Mouse (Mus musculus) lung, embryonic 16.5 days (tissue): ENCODE measurements around the gene Epo. TPM values are rescaled to one million over a fixed set of nuclear protein-coding genes. Genes with fewer than 3 reads are reported as not detected.
A peak's percentile ranks its signal among the peaks of the same experiment; 100 is the strongest.

ENCODE experiments used
- ATAC-seq: fragments of 200-750 bp; cut with Nextera tagmentation; 2 replicates; pipeline ENCODE4 v1.8.0; 2017; ENCODE audit warnings: low read depth, mild to moderate bottlenecking, moderate library complexity
- H3K27ac ChIP-seq: fragments of 300-500 bp; sonication (generic); 2 replicates; pipeline ENCODE4 v1.5.1; 2014; ENCODE audit warnings: mild to moderate bottlenecking, control low read depth, low read length
- H3K27me3 ChIP-seq: fragments of 300-500 bp; sonication (generic); 2 replicates; pipeline ENCODE4 v1.6.1; 2014; ENCODE audit warnings: low read depth, low read length, mixed read lengths; ENCODE audit not compliant: control insufficient read depth, insufficient read depth
- H3K36me3 ChIP-seq: fragments of 300-500 bp; sonication (generic); 2 replicates; pipeline ENCODE4 v1.6.1; 2014; ENCODE audit warnings: low read length; ENCODE audit not compliant: control insufficient read depth, insufficient read depth
- H3K4me1 ChIP-seq: fragments of 300-500 bp; sonication (generic); replicated peaks from 2 replicates; pipeline ENCODE4 v1.6.1; 2014; ENCODE audit warnings: low read length, mixed read lengths; ENCODE audit not compliant: control insufficient read depth, insufficient read depth
- H3K4me2 ChIP-seq: fragments of 300-500 bp; sonication (generic); 2 replicates; pipeline ENCODE4 v1.6.1; 2014; ENCODE audit warnings: low read depth, low read length, control low read depth
- H3K4me3 ChIP-seq: fragments of 300-500 bp; sonication (generic); 2 replicates; pipeline ENCODE4 v1.5.1; 2014; ENCODE audit warnings: mild to moderate bottlenecking, low read length, control low read depth
- H3K9ac ChIP-seq: fragments of 300-500 bp; sonication (generic); 2 replicates; pipeline ENCODE4 v1.6.1; 2014; ENCODE audit warnings: low read length, control low read depth
- H3K9me3 ChIP-seq: fragments of 300-500 bp; sonication (generic); 2 replicates; pipeline ENCODE4 v1.6.1; 2016; ENCODE audit warnings: low read length; ENCODE audit not compliant: control insufficient read depth
- WGBS: fragments of 180-500 bp; shearing (Covaris S2); extraction: QIAGEN DNeasy Blood & Tissue Kit; methylation state at CpG from one replicate; pipeline ENCODE4 v1.1.7; 2014; 5-methylcytosine and 5-hydroxymethylcytosine counted together
- polyA plus RNA-seq: library from polyadenylated mRNA; unstranded; fragments of >200 nt; fragmentation: Nextera tagmentation; extraction: Ambion mirVana; gene quantifications from 2 replicates; pipeline ENCODE4 v1.2.1, GENCODE M21; 2015

Gene Epo
- polyA plus RNA-seq, 1 experiment from 2014 or later, result 0.98 TPM

DNA sequence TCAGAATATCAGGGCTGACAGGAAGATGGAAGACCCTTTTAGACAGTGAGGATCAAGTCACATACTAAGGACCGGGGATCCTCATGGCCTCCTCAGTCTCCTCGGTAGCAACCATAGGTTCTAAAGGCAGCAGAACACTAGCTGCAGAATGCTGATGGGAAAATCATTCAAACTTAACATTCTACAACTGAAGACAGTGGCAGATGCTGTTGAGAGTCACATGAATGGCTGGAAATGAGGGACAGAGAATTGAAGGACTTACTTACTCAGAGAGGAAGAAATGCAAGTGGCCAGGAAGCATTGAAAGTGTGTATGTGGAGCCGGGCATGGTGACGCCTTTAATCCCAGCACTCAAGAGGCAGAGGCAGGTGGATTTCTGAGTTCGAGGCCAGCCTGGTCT is 56.1 kb downstream of the Epo start, which contains the start of gene Zan:
Gene Zan, minus strand, starts transcription at position 101 of the 400 bp plus-strand sequence.
- Histone ChIP-seq H3K9ac (no peak within 1 kb of the TSS), H3K36me3 (no peaks in the 10 kb centered on the region), H3K27me3 (no peaks in the 10 kb centered on the region), H3K27ac (no peak within 1 kb of the TSS), H3K4me3 (no peak within 1 kb of the TSS), H3K9me3 (no peaks in the 10 kb centered on the region), H3K4me1 (peaks cover 7% of the 10 kb centered on the region), H3K4me2 (no peak within 1 kb of the TSS)
- WGBS, result 76% methylated on average over 5 of the region's 5 CpGs
- ATAC-seq, result no peak

DNA sequence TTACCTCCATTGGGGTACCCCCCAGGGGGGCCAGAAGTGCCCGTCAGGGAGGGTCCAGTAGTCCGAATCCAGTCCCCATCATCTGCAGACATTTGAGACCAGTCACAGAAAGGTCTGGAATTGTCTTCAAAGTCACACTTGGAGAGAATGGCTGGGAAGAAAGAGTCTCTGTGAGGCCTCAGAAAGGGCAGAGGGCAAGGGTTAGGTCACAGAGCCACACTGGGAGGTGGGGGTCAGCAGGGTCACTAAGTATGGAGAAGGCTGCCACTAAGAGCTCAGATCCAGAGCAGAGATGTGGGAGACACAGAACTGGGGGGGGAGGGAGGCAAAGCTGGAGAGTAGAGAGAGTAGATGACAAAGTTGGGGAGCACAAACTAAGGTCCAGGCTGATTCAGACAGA is 58.7 kb downstream of the Epo start:
- Histone ChIP-seq H3K4me3 (no peak overlapping the region), H3K27me3 (no peaks in the 10 kb centered on the region), H3K27ac (no peak overlapping the region), H3K9me3 (no peaks in the 10 kb centered on the region), H3K36me3 (no peaks in the 10 kb centered on the region), H3K4me1 (peaks cover 8% of the 10 kb centered on the region), H3K4me2 (no peak overlapping the region), H3K9ac (no peak overlapping the region)
- 52% methylated on average over 2 of the region's 2 CpGs for WGBS
- ATAC-seq, result no peak

DNA sequence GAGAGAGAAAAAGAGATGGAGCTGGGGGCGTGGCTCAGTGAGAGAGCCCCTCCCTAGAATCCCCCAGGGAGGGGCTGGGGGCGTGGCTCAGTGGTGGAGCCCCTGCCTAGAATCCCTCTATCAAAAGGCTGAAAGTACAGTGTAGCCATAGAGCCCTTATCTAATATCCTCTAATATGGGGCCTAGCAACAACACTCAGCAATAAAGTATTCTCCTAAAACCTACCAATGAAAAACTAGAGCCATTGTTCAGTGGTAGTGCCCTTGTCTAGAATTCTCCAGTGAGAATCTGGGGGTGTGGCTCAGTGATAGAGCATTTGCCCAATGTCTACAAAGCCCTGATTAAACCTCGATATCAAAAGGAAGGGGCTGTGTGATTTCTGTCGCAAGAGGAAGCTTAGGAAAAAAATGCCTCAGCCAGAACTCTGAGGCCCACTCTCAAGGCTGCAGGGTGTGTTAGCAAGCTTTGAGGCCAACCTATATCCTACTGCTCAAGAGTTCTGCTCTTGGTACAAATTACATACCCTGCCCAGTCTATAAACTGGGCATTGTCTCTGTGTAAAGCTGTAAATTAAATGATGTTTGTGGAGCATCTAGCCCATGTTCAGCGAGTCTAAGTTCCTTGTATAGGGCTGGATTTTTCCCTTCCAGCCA is 60.7 kb downstream of the Epo start:
- H3K4me1 ChIP-seq, result peaks cover 8% of the 10 kb centered on the region
- no peaks in the 10 kb centered on the region for H3K9me3 ChIP-seq
- H3K27ac ChIP-seq, result peak overlapping the region; percentile 73
- WGBS, result 42% methylated on average over 5 of the region's 5 CpGs
- H3K36me3 ChIP-seq, result no peaks in the 10 kb centered on the region
- H3K9ac ChIP-seq, result no peak overlapping the region
- ATAC-seq, result peak; percentile 72
- H3K4me3 ChIP-seq, result no peak overlapping the region
- no peak overlapping the region for H3K4me2 ChIP-seq
- H3K27me3 ChIP-seq, result no peaks in the 10 kb centered on the region

- Histone ChIP-seq H3K9ac (no peak overlapping the region), H3K4me3 (no peak overlapping the region), H3K27ac (no peak overlapping the region), H3K4me2 (no peak overlapping the region), H3K27me3 (no peaks in the 10 kb centered on the region), H3K9me3 (0 out of 2 replicates have a peak, but pooled peaks cover 2% of the 10 kb centered on the region), H3K36me3 (no peaks in the 10 kb centered on the region), H3K4me1 (peaks cover 3% of the 10 kb centered on the region; the same call in 1 of the 2 replicates)
- no peak for ATAC-seq
- 89% methylated on average over 6 of the region's 6 CpGs for WGBS
These were observed 66.1 kb downstream of the Epo start for GRCm38 (mm10) chr5:137466946-137467345.

GRCm38 (mm10) chr5:137465049-137465448 is 68.0 kb downstream of the Epo start:
- ATAC-seq, result no peak
- Histone ChIP-seq H3K36me3 (no peaks in the 10 kb centered on the region), H3K27ac (no peak overlapping the region), H3K27me3 (no peaks in the 10 kb centered on the region), H3K4me1 (no peaks in the 10 kb centered on the region), H3K9me3 (0 out of 2 replicates have a peak, but pooled peaks cover 2% of the 10 kb centered on the region), H3K4me2 (no peak overlapping the region), H3K4me3 (no peak overlapping the region), H3K9ac (no peak overlapping the region)
- WGBS, result 40% methylated on average over 3 of the region's 3 CpGs

DNA sequence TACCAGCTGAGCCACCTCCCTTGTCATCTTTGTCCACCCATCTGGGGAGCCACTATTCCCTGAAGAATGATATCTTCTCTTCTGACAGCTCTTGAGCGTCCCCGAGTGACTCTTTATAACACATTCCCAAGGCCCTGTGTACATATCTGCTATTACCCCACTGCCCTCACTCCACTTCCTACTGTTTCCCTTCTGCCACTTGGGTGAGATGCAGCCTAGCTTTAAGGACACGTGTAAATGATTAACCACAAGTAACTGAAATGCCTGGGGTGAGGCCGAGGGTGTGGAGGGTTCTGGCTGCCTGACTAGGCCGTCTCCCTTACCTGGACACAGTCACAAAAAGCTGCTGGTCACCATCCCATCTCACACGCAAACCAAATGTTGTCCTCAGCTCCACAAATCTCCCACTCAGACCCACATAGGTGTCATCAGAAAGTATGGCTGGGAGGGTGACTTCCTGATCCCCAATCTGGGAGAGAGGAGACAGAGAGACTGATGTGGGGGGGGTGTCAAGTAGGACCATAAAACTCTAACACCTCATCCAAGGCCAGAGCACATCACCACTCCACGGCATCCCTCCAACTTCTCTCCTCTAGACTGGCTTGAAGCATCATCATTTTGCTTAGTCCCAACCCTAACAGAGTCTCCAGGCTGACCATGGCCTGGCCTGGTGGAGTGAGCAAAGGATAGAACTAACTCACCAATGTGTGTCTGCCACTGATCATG is 77.0 kb downstream of the Epo start:
- Histone ChIP-seq H3K9ac (0 out of 2 replicates have a peak overlapping the region, but pooled peaks have one; percentile 4), H3K4me3 (no peak overlapping the region), H3K27ac (peak overlapping the region; percentile 86), H3K27me3 (no peaks in the 10 kb centered on the region), H3K36me3 (no peaks in the 10 kb centered on the region), H3K4me1 (peaks cover 5% of the 10 kb centered on the region), H3K4me2 (no peak overlapping the region), H3K9me3 (no peaks in the 10 kb centered on the region)
- ATAC-seq, result peak; percentile 94
- 48% methylated on average over 7 of the region's 7 CpGs for WGBS

DNA sequence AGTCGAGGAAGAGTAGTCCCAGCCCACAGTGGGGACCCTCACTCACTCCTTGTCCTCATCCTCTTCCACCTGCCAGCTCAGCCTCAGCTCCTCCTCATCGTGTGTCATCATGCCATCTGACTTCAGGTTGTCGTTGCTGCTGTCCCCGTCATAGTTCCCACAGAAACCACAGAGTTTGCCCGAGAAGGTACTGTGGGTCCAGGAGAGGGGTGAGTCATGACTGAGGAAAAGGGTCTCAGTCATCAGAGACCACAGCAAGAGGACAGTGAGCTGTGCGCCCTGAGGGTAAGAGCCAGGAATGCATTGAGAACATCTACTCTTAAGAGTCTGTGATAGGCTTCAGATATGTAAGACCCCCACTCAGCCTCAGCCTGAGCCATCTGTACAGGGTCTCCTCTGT is 77.8 kb downstream of the Epo start:
- Histone ChIP-seq H3K4me1 (peaks cover 5% of the 10 kb centered on the region), H3K27me3 (no peaks in the 10 kb centered on the region), H3K36me3 (no peaks in the 10 kb centered on the region), H3K9ac (no peak overlapping the region), H3K4me3 (no peak overlapping the region), H3K4me2 (no peak overlapping the region), H3K9me3 (no peaks in the 10 kb centered on the region), H3K27ac (peak overlapping the region; percentile 86)
- 57% methylated on average over 6 of the region's 6 CpGs for WGBS
- ATAC-seq, result no peak

- no peak for ATAC-seq
- H3K9me3 ChIP-seq, result no peaks in the 10 kb centered on the region
- no peaks in the 10 kb centered on the region for H3K36me3 ChIP-seq
- no peaks in the 10 kb centered on the region for H3K27me3 ChIP-seq
- no peak overlapping the region for H3K4me3 ChIP-seq
- H3K27ac ChIP-seq, result no peak overlapping the region
- no peak overlapping the region for H3K4me2 ChIP-seq
- H3K9ac ChIP-seq, result no peak overlapping the region
- H3K4me1 ChIP-seq, result peaks cover 3% of the 10 kb centered on the region; the same call in 1 of the 2 replicates
These were observed 87.5 kb downstream of the Epo start for GRCm38 (mm10) chr5:137445536-137445935.

DNA sequence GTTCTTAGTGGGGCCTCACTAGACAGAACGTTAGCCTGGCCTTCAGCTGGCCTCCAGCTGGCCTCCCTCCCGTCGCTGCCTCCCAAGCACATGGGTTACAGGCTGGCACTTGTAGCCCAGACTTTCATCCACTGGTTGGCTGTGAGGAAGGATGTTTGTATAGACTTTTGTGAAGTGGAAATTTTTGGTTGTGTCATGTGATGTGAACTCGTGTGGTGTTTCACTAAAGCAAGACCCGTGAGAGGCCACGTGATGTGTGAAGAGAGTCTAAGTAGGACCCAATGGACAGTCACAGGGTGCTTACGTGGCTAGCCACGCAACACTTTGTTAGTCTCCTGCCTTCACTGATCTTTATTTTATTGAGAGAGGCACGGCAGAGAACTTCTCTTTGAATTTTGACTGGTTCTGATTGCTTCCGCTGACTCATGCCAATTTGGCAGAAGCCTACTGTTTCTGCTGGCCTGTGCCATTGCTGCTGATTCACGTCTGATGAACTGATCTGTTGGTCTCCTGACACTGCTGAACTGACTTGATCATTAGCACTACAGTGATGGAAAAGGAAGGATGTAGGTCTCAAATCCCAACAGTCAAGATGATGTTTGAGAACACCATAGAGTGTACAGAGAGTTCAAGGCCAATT is 92.7 kb downstream of the Epo start:
- Histone ChIP-seq H3K36me3 (no peaks in the 10 kb centered on the region), H3K9me3 (no peaks in the 10 kb centered on the region), H3K4me2 (no peak overlapping the region), H3K4me3 (no peak overlapping the region), H3K27ac (peak overlapping the region; percentile 37), H3K4me1 (peaks cover 8% of the 10 kb centered on the region; the same call in 1 of the 2 replicates), H3K9ac (no peak overlapping the region), H3K27me3 (no peaks in the 10 kb centered on the region)
- peak; percentile 87 for ATAC-seq
- WGBS, result 43% methylated on average over 11 of the region's 11 CpGs
